Mouse (Mus musculus) frontal cortex, postnatal 14 days (tissue): ENCODE measurements around the gene Aen.
A peak's percentile ranks its signal among the peaks of the same experiment; 100 is the strongest.

Experiments used
- DNase-seq, 2 experiments: peaks; one replicate each; pipeline ENCODE4 v3.0.0; 2022; ENCODE audit warnings: low spot score in 2 of 2

The Aen gene

GRCm38 (mm10) chr7:78893917-78894316, 1.7 kb upstream of the Aen start:
- DNase-seq = no peak

- no peak for DNase-seq
These were observed 517 bp upstream of the Aen start for GRCm38 (mm10) chr7:78895021-78895652.

DNA sequence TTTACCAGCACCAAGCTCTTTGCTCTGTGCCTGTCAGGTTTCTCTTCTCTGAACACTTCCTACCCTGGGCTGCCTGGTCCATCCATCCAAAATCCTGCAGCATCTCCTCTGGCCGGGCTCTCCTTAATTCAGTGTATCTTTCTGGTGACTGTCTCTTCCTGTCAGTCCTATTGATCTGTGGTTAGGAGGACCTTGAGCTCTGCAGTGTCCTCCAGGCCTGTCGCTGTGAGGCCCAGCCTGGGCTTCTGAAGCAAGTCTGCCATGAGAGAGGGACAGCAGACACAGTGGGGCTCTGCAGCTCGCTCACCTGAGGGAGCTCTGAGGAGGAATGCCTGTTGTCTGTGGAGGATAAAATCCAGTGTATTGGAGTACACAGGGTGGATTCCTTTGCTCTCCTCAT, 1.9 kb downstream of the Aen start:
- no peak for DNase-seq

DNA sequence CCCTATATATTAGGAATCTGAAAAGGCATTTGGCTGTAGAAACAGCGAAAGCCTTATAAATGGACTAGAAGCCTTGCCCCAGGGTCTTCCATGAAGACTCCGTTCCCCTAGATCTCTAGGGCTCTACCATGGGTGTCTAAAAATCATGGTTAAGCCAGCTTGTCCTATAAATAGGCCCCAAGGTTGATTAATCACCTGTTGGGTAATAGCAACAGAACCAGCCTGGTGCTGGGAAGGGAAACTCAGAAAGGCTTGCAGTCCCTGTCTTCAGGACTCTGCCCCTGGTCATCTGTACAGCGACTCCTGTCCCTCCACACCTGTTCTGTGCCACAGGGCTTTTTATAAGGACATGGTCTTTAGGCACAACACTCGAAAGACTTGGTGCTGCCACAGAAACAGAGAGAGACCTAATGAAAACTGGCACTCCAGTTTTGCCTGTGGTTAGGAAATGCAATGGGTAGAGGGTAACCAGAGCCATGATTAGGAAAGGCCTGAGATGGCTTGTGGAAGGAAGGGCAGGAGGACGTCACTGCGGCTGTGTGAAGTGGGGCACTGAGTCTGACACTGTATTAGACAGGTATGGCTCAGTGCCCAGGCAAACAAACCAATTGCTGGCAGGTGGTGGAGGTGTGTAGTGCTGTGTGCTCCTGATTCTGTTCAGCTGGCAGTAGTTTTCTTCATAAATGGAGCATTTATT, 7.7 kb downstream of the Aen start:
- DNase-seq = no peak

DNA sequence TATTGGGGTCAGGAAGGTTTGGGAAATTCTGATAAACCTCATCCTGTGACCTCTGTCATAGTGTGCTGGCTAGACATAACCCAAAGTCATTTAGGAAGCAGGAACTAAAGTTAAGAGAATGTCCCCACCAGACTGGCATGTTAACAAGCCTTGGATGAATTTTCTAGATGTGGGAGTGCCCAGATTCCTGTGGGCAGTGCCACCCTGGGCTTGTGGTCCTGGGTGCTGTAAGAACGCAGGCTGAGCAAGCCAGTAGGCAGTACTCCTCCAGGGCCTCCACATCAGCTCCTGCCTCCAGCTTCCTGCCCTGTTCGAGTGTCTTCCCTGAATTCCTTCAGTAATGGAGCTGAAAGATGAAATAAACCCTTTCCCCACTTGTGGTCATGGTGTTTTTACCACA, 8.5 kb downstream of the Aen start:
- no peak for DNase-seq

DNA sequence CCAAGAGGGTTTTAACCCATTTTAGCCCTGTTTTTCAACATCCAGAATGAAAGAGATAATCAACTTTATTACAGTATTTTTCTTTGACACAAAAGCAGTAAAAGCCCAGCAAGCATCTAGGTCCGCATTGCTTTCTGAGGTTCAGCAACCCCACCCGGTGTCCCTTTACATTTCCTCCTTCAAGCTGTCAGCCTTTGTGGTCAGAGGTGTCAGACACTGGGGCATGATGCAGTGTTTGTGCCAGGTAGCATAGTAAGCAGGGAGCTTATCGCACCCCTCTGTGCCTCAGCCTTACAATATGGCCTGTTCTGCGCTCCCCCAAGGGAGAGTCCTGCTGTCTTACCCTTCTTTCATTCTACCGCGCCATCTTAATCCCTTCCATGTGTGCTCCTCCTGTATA, 13.4 kb downstream of the Aen start:
- DNase-seq = no peak

- DNase-seq = no peak
These were observed 14.9 kb downstream of the Aen start for GRCm38 (mm10) chr7:78910336-78911098.

DNA sequence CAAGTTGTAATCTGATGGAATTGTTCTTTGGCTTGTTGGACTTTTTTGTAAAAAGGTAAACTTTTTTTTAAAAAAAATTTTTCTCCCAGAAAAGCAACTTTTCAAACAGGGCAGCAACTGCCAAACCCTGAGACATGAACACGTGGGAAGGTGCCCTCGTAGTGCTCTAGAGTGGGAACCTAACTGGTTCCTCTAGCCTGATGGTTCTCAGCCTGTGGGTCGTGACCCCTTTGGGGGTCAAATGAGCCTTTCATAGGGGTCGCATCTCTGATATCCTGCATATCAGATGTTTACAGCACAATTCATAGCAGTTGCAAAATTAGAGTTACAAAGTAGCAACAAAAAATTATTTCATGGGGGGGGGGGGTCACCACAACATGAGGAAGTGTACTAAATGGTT, 15.6 kb downstream of the Aen start:
- no peak for DNase-seq

- DNase-seq = no peak
These were observed 16.8 kb downstream of the Aen start for GRCm38 (mm10) chr7:78912253-78912973.

GRCm38 (mm10) chr7:78912974-78913474, 17.4 kb downstream of the Aen start, which contains the start of gene Isg20:
TSS of gene Isg20 (plus strand) at chr7:78913424.
- DNase-seq = no peak

- no peak for DNase-seq
These were observed 18.2 kb downstream of the Aen start for GRCm38 (mm10) chr7:78913649-78914544.

GRCm38 (mm10) chr7:78914545-78914845, 18.8 kb downstream of the Aen start:
- no peak for DNase-seq

GRCm38 (mm10) chr7:78914896-78915510, 19.3 kb downstream of the Aen start:
- no peak for DNase-seq

DNA sequence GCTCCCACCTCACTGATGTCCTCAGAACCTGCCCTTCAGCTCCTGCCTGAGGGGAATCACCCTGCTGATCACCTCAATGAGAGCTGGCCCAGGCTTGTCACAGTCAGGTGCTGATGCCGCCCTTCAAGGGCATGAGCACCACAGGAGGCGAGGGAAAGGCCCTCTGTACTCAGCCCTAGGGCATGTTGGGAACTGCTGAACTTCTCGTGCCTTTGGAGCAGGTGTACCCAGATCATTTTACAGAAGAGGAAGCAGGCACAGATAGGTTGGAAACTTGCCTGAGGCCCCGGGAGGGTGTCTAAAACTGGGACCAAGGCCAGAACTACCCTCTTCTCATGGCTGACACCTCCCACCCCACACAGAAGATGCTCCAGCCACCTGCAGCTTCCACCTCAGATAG, 23.0 kb downstream of the Aen start:
- DNase-seq = no peak

DNA sequence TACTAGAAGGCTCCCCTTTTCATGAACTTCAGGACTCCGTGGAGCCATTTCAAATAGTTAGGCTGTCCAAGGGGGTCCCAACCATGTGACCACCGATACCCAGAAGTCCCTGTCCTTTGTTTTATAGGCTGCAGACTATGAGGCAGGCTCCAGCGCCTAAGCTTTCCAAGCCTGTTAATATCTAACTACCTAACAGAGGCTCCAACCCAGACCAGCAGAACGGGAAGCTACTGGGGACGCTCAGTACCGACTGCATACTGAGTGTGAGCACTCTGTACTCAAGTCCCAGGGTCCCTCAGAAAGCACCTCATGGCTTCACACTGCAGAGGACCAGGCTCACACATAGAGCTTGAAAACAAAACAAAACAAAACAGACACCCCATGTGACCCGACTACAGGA, 26.9 kb downstream of the Aen start:
- no peak for DNase-seq

DNA sequence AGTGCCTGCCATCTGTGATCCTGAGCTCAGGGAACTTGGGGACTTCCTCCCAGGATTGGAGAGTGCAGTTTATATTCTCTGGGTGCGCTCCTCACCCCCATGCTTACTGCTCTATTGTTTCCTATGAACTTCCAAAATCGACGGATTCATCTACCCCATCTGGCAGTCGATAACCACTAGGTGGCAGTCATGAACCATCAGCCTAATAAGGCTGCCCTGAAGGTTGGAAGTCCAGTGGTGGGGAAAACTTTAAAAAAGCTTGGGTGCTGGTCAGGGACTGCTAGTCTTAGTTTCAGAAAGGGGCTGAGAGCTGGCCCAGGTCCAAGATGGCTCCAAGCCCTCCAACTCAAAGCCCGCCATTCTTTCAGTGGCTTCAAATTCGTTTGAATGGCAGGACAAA, 28.6 kb downstream of the Aen start:
- peak in 1 of 2 experiments; percentile 60 for DNase-seq

- no peak for DNase-seq
These were observed 29.1 kb downstream of the Aen start for GRCm38 (mm10) chr7:78924796-78925195.

- DNase-seq = no peak
These were observed 30.0 kb downstream of the Aen start for GRCm38 (mm10) chr7:78925680-78926079.

GRCm38 (mm10) chr7:78926156-78926555, 30.5 kb downstream of the Aen start:
- no peak for DNase-seq

DNA sequence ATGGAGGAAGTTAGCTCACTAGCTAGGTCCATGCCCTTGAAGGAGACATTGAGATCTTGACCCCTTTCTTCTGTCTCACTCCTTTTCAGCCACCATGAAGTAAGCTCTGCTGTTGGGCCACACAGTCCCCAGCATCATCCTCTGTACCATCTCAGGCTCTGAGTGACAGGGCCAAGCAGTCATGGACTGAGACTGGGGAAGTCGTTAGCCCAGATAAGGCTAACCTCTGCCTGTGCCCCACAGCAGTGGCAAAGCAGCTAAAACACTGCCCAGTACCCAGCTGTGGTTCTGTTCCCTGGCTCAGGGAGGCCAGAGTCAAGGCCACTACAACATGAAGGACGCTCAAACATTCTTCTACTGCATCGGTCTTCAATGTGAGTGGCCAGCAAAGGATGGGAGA, 31.6 kb downstream of the Aen start:
- DNase-seq = no peak
